Mouse (Mus musculus) heart, adult 2 months (tissue): ENCODE measurements at regions not wholly inside any gene's neighbourhood (a gene's known extent, or its start where the extent isn't known, plus 50 kb on each side); places are given as distances from the start of the nearest gene placed in this dataset.

Experiments used
- DNase-seq, 2 experiments: peaks; one replicate each; pipeline ENCODE4 v3.0.0; 2021
- H3K27ac ChIP-seq: fragments of 200-600 bp; 2 replicates; pipeline ENCODE4 v1.8.1; 2022
- H3K27me3 ChIP-seq: fragments of 200-500 bp; 2 replicates; pipeline ENCODE4 v1.6.1; 2012; ENCODE audit warnings: mild to moderate bottlenecking, low read length, inconsistent platforms, mixed read lengths; ENCODE audit not compliant: control insufficient read depth, insufficient read depth
- H3K36me3 ChIP-seq: fragments of 200-500 bp; 2 replicates; pipeline ENCODE4 v1.6.1; 2012; ENCODE audit warnings: low read length, inconsistent platforms; ENCODE audit not compliant: control insufficient read depth, insufficient read depth
- H3K4me1 ChIP-seq: fragments of 200-500 bp; 2 replicates; pipeline ENCODE4 v1.6.1; 2011; ENCODE audit warnings: low read length; ENCODE audit not compliant: control insufficient read depth, insufficient read depth
- H3K4me3 ChIP-seq: fragments of 200-600 bp; 2 replicates; pipeline ENCODE4 v1.8.1; 2022
- H3K79me2 ChIP-seq: fragments of 200-500 bp; replicated peaks from 2 replicates; pipeline ENCODE4 v1.6.1; 2012; ENCODE audit warnings: mild to moderate bottlenecking, inconsistent platforms, low read length, moderate library complexity, mixed read lengths; ENCODE audit not compliant: control insufficient read depth, insufficient read depth
- H3K9ac ChIP-seq: fragments of 200-500 bp; 2 replicates; pipeline ENCODE4 v1.6.1; 2012; ENCODE audit warnings: low read depth, mild to moderate bottlenecking, control low read depth, inconsistent platforms, low read length, mixed read lengths
- CTCF ChIP-seq: fragments of 200-600 bp; IDR thresholded peaks from 2 replicates; pipeline ENCODE4 v1.8.1; 2022; ENCODE audit warnings: antibody characterized with exemption, mild to moderate bottlenecking, moderate library complexity
- EP300 ChIP-seq: fragments of 200-500 bp; IDR thresholded peaks from 2 replicates; pipeline ENCODE4 v1.6.1; 2011; ENCODE audit warnings: low read depth, low read length, control low read depth; ENCODE audit not compliant: insufficient read depth
- POLR2A ChIP-seq: fragments of 200-500 bp; IDR thresholded peaks from 2 replicates; pipeline ENCODE4 v1.6.1; 2011; ENCODE audit warnings: mild to moderate bottlenecking, low read depth, low read length, control low read depth; ENCODE audit not compliant: insufficient read depth
- WGBS: fragments of 180-500 bp; shearing (Covaris S2); methylation state at CpG from one replicate; pipeline ENCODE4 v1.1.7; 2018; 5-methylcytosine and 5-hydroxymethylcytosine counted together
- intact Hi-C: fragments of 180-260 bp; cut with DNase I; formaldehyde crosslinking; loops from one replicate; pipeline ENCODE4 v1.15.1; 2025

DNA sequence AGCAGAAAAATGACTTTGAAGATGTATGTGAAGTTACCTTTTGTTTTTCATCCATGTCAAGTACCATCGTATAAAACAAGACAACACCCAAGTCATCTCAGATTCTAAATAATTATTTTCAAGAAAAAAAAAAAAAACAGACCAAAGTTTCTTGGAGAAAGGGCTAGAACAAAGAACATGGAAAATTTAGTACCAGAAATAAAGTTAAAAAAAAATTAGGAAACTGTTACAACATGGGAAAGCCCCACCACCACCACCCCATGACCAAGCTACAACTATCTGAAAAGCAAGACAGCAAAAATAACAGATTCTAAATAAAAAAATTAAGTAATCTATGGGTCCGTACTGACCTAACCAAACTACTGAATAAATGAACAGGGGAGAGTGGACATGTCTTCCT is 235.3 kb upstream of the Smim15 start:
- Histone ChIP-seq H3K27me3 (no peaks in the 10 kb centered on the region), H3K4me1 (peaks cover 7% of the 10 kb centered on the region), H3K4me3 (no peak overlapping the region), H3K36me3 (peaks cover 4% of the 10 kb centered on the region), H3K79me2 (peaks cover 4% of the 10 kb centered on the region), H3K27ac (no peak overlapping the region), H3K9ac (no peak overlapping the region)
- intact Hi-C loops: no loop called here
- TF ChIP-seq EP300: no peak
- no peak for TF ChIP-seq CTCF
- TF ChIP-seq POLR2A: no peak
- WGBS: 90% methylated on average over 2 of the region's 2 CpGs
- no peak for DNase-seq

DNA sequence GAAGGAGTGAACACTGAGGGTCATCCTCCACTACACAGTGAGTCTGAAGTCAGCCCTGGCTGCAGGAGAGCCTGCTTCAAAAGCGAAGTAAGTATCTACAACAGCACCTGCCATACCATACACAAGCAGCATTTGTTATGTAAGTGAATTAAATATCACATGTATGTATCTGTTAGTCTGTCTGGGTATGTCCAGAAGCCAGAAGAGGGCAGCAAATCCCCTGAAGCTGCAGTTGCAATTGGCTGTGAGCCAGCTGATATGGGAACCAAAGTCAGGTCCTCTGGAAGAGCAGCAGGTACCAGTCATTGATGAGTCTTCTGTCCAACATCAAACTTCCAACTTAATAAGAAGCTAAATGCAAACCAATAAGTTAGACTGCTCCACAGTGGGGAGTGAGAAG is 239.8 kb upstream of the Smim15 start:
- DNase-seq: no peak
- Histone ChIP-seq H3K4me1 (peaks cover 3% of the 10 kb centered on the region), H3K27me3 (no peaks in the 10 kb centered on the region), H3K36me3 (peaks cover 2% of the 10 kb centered on the region; the same call in 1 of the 2 replicates), H3K79me2 (peaks cover 8% of the 10 kb centered on the region), H3K27ac (no peak overlapping the region), H3K9ac (no peak overlapping the region), H3K4me3 (no peak overlapping the region)
- 91% methylated on average over 1 of the region's 1 CpGs for WGBS
- TF ChIP-seq POLR2A: no peak
- peak; percentile 50 for TF ChIP-seq CTCF
- no peak for TF ChIP-seq EP300
- intact Hi-C loops: no loop called here

DNA sequence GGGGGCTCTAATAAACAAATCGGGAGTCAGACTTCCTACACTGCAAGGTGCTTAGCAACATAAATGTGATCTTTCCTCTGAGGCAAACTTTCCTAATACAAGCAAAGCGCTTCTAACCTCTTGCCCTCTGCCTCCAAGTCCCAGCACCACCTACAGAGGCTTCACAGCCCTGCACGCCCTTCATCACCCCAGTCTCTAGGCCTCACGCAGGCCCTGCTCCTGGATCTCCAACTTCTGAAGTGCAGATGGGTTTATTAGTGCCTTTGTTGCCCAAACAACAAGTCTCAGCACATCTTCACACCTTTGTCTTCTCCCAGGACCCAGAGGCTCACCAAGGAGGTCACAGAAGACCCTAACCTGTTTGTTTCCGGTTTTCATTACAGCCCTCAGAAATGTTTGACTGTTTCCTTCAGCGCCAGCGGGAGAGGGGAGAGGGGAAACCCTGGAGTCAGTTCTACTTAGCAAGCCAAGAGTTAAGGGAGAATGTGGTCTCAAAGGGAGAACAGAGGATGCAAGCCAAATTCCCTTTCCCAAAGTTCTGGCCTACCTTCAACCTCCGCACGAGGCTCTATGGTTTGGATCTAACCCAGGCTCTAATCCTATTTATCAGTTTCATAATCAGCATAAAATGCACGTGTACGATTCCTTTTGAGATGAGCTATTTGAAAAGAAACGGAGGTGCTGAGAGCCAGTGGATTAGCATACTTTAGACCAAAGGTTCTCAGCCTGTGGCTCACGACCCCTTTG is 244.9 kb upstream of the Smim15 start:
- no peak overlapping the region for H3K27ac ChIP-seq
- H3K27me3 ChIP-seq: no peaks in the 10 kb centered on the region
- no peak for DNase-seq
- H3K79me2 ChIP-seq: peaks cover 12% of the 10 kb centered on the region
- H3K9ac ChIP-seq: no peak overlapping the region
- TF ChIP-seq CTCF (no peak), EP300 (no peak), POLR2A (no peak)
- WGBS: 49% methylated on average over 13 of the region's 13 CpGs
- no peak overlapping the region for H3K4me3 ChIP-seq
- H3K4me1 ChIP-seq: peaks cover 14% of the 10 kb centered on the region
- H3K36me3 ChIP-seq: peaks cover 2% of the 10 kb centered on the region; the same call in 1 of the 2 replicates
- intact Hi-C loops: no loop called here

DNA sequence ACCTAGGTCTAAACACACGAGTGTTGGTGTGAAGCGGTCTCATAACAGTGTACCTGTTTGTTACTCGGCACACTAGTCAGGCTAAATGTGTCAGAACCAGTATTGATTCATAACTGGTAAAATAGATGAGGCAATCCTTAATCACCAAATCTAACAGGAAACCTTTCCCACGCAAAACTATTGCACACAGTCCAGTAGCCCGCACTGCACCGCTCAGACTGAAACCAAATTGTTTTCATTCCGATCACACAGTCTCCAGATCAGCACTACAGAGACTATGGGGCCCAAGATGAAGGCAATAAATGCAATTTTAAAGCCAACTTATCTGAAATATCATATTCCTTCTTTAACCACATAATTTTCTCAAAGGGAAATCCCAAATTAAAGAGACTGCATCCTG is 246.1 kb upstream of the Smim15 start:
- no peak overlapping the region for H3K4me3 ChIP-seq
- peaks cover 16% of the 10 kb centered on the region for H3K4me1 ChIP-seq
- no peaks in the 10 kb centered on the region for H3K27me3 ChIP-seq
- H3K79me2 ChIP-seq: peaks cover 13% of the 10 kb centered on the region
- no peak overlapping the region for H3K27ac ChIP-seq
- H3K9ac ChIP-seq: no peak overlapping the region
- 56% methylated on average over 7 of the region's 7 CpGs for WGBS
- intact Hi-C loops: no loop called here
- no peak for DNase-seq
- TF ChIP-seq POLR2A (no peak), CTCF (no peak), EP300 (no peak)
- peaks cover 2% of the 10 kb centered on the region; the same call in 1 of the 2 replicates for H3K36me3 ChIP-seq

DNA sequence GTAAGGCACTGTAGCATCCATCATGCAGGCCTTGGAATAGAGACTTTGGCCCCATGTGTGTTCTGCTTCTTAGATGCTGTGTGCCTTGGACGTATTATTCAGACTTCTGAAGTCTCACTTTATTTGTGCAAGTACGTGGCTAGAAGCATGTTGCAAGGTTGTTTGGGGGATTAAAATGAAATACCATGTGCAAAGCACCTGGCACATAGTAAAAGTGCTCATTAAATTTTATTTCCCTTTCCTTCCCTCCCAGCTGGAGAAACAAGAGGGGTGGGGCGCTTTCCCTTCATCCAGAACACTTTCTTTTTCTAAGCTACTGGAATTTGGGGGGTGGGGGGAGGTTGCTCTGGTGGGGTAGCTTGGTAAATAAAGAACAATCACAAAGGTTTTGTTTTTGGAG is 248.7 kb upstream of the Smim15 start:
- Histone ChIP-seq H3K27ac (no peak overlapping the region), H3K27me3 (no peaks in the 10 kb centered on the region), H3K79me2 (peaks cover 9% of the 10 kb centered on the region), H3K9ac (no peak overlapping the region), H3K4me3 (no peak overlapping the region), H3K4me1 (peaks cover 26% of the 10 kb centered on the region), H3K36me3 (peaks cover 2% of the 10 kb centered on the region; the same call in 1 of the 2 replicates)
- 56% methylated on average over 3 of the region's 3 CpGs for WGBS
- no peak for TF ChIP-seq EP300
- TF ChIP-seq POLR2A: no peak
- TF ChIP-seq CTCF: no peak
- DNase-seq: no peak
- intact Hi-C loops: no loop called here

DNA sequence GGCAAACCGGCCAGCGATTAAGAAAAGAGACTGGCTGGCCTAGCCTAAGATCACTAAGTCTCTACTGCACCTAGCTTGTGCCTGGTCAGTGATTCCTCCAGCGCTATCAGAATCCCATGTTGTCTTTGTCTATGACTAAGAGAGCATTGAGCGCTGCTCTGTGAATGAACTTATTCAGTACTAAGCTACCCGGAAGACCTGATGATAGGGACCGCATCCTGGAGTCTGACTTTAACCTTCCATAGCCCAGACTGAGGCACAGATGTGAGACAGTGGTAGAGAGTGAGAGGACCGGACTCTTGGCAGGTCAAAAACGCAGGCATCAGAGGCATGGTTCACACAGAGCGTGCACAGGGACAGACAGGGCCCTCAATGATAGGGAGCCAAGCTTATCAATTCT is 252.5 kb upstream of the Smim15 start:
- Histone ChIP-seq H3K4me1 (peaks cover 16% of the 10 kb centered on the region), H3K9ac (no peak overlapping the region), H3K79me2 (peaks cover 8% of the 10 kb centered on the region), H3K27me3 (no peaks in the 10 kb centered on the region), H3K4me3 (no peak overlapping the region), H3K36me3 (no peaks in the 10 kb centered on the region), H3K27ac (no peak overlapping the region)
- no peak for DNase-seq
- 56% methylated on average over 9 of the region's 9 CpGs for WGBS
- intact Hi-C loops: no loop called here
- TF ChIP-seq EP300 (no peak), CTCF (no peak), POLR2A (no peak)
